Mouse (Mus musculus): ENCODE data around the gene Cplx1. TPM values are rescaled to one million over a fixed set of nuclear protein-coding genes. Genes with fewer than 3 reads are reported as not detected.

The Cplx1 gene
- total RNA-seq, 1 experiment: 0.85 TPM

GRCm38 (mm10) chr5:108543516-108544291, 6.1 kb downstream of the Cplx1 start:
- DNase-seq (ENCODE audit: low read depth, low spot score): no peak
- H3K36me3 ChIP-seq (ENCODE audit: control insufficient read depth, insufficient read depth, low read length, poor library complexity, severe bottlenecking): no peaks in the 10 kb centered on the region
- H3K4me1 ChIP-seq (ENCODE audit: control insufficient read depth in 2 of 2, insufficient read depth in 2 of 2, low read length in 2 of 2, poor library complexity in 1 of 2): no peaks in the 10 kb centered on the region
- no peaks in the 10 kb centered on the region for H3K9me3 ChIP-seq (ENCODE audit: control insufficient read depth, insufficient read depth, low read depth, low read length)
- no peak overlapping the region for H3K9ac ChIP-seq (ENCODE audit: insufficient read depth, low read depth, low read length, poor library complexity, severe bottlenecking)
- no peak for TF ChIP-seq ZC3H11A (IDR thresholded peaks at IDR 0.05; ENCODE audit: borderline replicate concordance, low read depth, low read length)
- no peak for TF ChIP-seq ZNF384 (IDR thresholded peaks at IDR 0.05; ENCODE audit: low read depth, low read length)
- no peak for TF ChIP-seq HCFC1 (IDR thresholded peaks at IDR 0.05; ENCODE audit: borderline replicate concordance, insufficient read depth, low read length)
- H3K27ac ChIP-seq (ENCODE audit: insufficient read depth, low read depth, low read length, poor library complexity, severe bottlenecking): no peak overlapping the region
- no peak overlapping the region for H3K4me3 ChIP-seq (ENCODE audit: insufficient read depth in 1 of 2, low read depth in 1 of 2, low read length in 2 of 2, poor library complexity in 1 of 2, severe bottlenecking in 1 of 2)
- in situ Hi-C loops (cut with MboI; ENCODE audit: low sequenced_read_pairs in 2 of 2, unreplicated experiment in 2 of 2): no loop called here

- no peak overlapping the region for H3K27ac ChIP-seq (ENCODE audit: insufficient read depth, low read depth, low read length, poor library complexity, severe bottlenecking)
- H3K36me3 ChIP-seq (ENCODE audit: control insufficient read depth, insufficient read depth, low read length, poor library complexity, severe bottlenecking): no peaks in the 10 kb centered on the region
- no peak for TF ChIP-seq ZNF384 (IDR thresholded peaks at IDR 0.05; ENCODE audit: low read depth, low read length)
- TF ChIP-seq HCFC1 (IDR thresholded peaks at IDR 0.05; ENCODE audit: borderline replicate concordance, insufficient read depth, low read length): no peak
- TF ChIP-seq CHD2 (IDR thresholded peaks at IDR 0.05; ENCODE audit: low read depth, low read length): no peak
- no peak for TF ChIP-seq ZC3H11A (IDR thresholded peaks at IDR 0.05; ENCODE audit: borderline replicate concordance, low read depth, low read length)
- TF ChIP-seq MAFK (IDR thresholded peaks at IDR 0.05; ENCODE audit: insufficient read depth, low read depth, low read length): no peak
- no peaks in the 10 kb centered on the region for H3K9me3 ChIP-seq (ENCODE audit: control insufficient read depth, insufficient read depth, low read depth, low read length)
- no peak overlapping the region for H3K4me3 ChIP-seq (ENCODE audit: insufficient read depth in 1 of 2, low read depth in 1 of 2, low read length in 2 of 2, poor library complexity in 1 of 2, severe bottlenecking in 1 of 2)
- DNase-seq (ENCODE audit: low read depth, low spot score): no peak
- no peak overlapping the region for H3K9ac ChIP-seq (ENCODE audit: insufficient read depth, low read depth, low read length, poor library complexity, severe bottlenecking)
- in situ Hi-C loops (cut with MboI; ENCODE audit: low sequenced_read_pairs in 2 of 2, unreplicated experiment in 2 of 2): no loop called here
- no peaks in the 10 kb centered on the region for H3K4me1 ChIP-seq (ENCODE audit: control insufficient read depth in 2 of 2, insufficient read depth in 2 of 2, low read length in 2 of 2, poor library complexity in 1 of 2)
Observed at GRCm38 (mm10) chr5:108534188-108534587, 15.6 kb downstream of the Cplx1 start.

GRCm38 (mm10) chr5:108522597-108522996, 27.2 kb downstream of the Cplx1 start:
- DNase-seq (ENCODE audit: low read depth, low spot score): no peak
- H3K4me1 ChIP-seq (ENCODE audit: control insufficient read depth in 2 of 2, insufficient read depth in 2 of 2, low read length in 2 of 2, poor library complexity in 1 of 2): peaks cover 12 to 24% of the 10 kb centered on the region in 2 experiments
- in situ Hi-C loops (cut with MboI; ENCODE audit: low sequenced_read_pairs in 2 of 2, unreplicated experiment in 2 of 2): no loop called here
- no peak overlapping the region for H3K9ac ChIP-seq (ENCODE audit: insufficient read depth, low read depth, low read length, poor library complexity, severe bottlenecking)
- no peaks in the 10 kb centered on the region for H3K9me3 ChIP-seq (ENCODE audit: control insufficient read depth, insufficient read depth, low read depth, low read length)
- no peak overlapping the region for H3K4me3 ChIP-seq (ENCODE audit: insufficient read depth in 1 of 2, low read depth in 1 of 2, low read length in 2 of 2, poor library complexity in 1 of 2, severe bottlenecking in 1 of 2)
- no peaks in the 10 kb centered on the region for H3K36me3 ChIP-seq (ENCODE audit: control insufficient read depth, insufficient read depth, low read length, poor library complexity, severe bottlenecking)
- TF ChIP-seq ZNF384 (IDR thresholded peaks at IDR 0.05; ENCODE audit: low read depth, low read length): no peak
- no peak for TF ChIP-seq ZC3H11A (IDR thresholded peaks at IDR 0.05; ENCODE audit: borderline replicate concordance, low read depth, low read length)
- no peak for TF ChIP-seq HCFC1 (IDR thresholded peaks at IDR 0.05; ENCODE audit: borderline replicate concordance, insufficient read depth, low read length)
- TF ChIP-seq MAFK (IDR thresholded peaks at IDR 0.05; ENCODE audit: insufficient read depth, low read depth, low read length): no peak
- no peak for TF ChIP-seq CHD2 (IDR thresholded peaks at IDR 0.05; ENCODE audit: low read depth, low read length)
- no peak overlapping the region for H3K27ac ChIP-seq (ENCODE audit: insufficient read depth, low read depth, low read length, poor library complexity, severe bottlenecking)

GRCm38 (mm10) chr5:108521896-108522295, 27.9 kb downstream of the Cplx1 start:
- H3K27ac ChIP-seq (ENCODE audit: insufficient read depth, low read depth, low read length, poor library complexity, severe bottlenecking): no peak overlapping the region
- no peak overlapping the region for H3K4me3 ChIP-seq (ENCODE audit: insufficient read depth in 1 of 2, low read depth in 1 of 2, low read length in 2 of 2, poor library complexity in 1 of 2, severe bottlenecking in 1 of 2)
- in situ Hi-C loops (cut with MboI; ENCODE audit: low sequenced_read_pairs in 2 of 2, unreplicated experiment in 2 of 2): no loop called here
- DNase-seq (ENCODE audit: low read depth, low spot score): no peak
- peaks cover 12 to 24% of the 10 kb centered on the region in 2 experiments for H3K4me1 ChIP-seq (ENCODE audit: control insufficient read depth in 2 of 2, insufficient read depth in 2 of 2, low read length in 2 of 2, poor library complexity in 1 of 2)
- TF ChIP-seq CHD2 (IDR thresholded peaks at IDR 0.05; ENCODE audit: low read depth, low read length) (no peak), ZNF384 (IDR thresholded peaks at IDR 0.05; ENCODE audit: low read depth, low read length) (no peak), ZC3H11A (IDR thresholded peaks at IDR 0.05; ENCODE audit: borderline replicate concordance, low read depth, low read length) (no peak), HCFC1 (IDR thresholded peaks at IDR 0.05; ENCODE audit: borderline replicate concordance, insufficient read depth, low read length) (no peak), MAFK (IDR thresholded peaks at IDR 0.05; ENCODE audit: insufficient read depth, low read depth, low read length) (no peak)
- H3K36me3 ChIP-seq (ENCODE audit: control insufficient read depth, insufficient read depth, low read length, poor library complexity, severe bottlenecking): no peaks in the 10 kb centered on the region
- H3K9ac ChIP-seq (ENCODE audit: insufficient read depth, low read depth, low read length, poor library complexity, severe bottlenecking): no peak overlapping the region
- H3K9me3 ChIP-seq (ENCODE audit: control insufficient read depth, insufficient read depth, low read depth, low read length): no peaks in the 10 kb centered on the region
